Mouse (Mus musculus) liver (tissue): ENCODE measurements around the gene Glrp1.

Source experiments
- DNase-seq: peaks from one replicate; pipeline ENCODE4 v3.0.0-alpha.2; 2020; ENCODE audit warnings: mixed read lengths

Glrp1 gene

DNA sequence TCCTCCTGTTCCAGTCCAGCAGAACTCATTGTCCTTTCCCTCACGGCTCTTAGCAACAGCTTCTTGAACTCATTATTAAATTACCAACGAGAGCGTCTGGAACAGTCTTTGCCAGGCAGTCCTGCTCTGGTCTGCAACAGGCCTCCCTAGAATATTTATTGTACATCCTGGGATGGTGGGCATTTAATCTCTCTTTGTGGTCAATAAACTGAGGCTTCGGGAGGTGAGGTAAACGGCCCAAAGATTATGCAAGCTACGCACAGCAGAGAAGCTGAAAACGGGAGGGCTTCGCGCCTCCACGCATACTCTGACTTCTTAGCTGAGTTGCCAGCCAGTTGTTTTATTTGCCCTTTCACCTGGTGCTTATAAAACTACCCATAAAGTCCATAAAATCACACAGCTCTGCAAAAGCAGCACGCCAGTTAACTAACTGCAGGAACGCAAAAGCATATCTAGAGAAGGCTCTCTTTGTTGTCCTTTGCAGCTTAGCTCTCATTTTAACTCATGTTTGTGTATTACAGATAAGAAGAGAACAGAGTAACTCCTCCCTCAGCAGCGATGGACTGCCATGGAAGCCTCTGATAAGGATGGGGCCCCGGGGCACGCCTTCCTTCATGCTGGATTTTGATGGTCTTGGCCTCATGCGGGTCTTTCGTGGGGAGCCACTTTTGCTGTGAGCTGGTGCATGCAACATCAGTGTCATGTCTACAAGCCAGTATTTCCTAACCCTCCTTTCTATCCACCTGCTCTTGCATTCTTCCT lies 18.1 kb downstream of the Glrp1 start:
- peak; percentile 90 for DNase-seq

DNA sequence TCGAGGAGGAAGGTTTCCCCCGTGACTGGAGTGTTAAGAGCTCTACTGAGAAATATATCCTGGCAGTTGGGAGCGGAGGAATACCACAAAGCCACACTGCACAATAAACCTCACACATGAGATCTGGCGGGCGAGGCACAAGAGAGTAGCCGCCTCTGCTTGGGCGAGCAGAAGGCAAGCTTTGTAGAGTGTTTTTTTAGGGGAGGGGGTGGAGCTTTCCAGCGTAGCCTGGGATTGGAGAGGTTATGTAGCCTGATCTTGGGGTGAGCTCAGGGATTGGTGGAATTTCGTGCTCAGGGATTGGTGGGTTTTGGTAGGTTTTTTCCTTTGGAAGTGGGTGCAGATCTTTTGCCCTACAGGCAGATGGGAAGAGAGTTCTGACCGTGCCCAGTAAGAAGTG lies 19.7 kb downstream of the Glrp1 start:
- peak; percentile 41 for DNase-seq

DNA sequence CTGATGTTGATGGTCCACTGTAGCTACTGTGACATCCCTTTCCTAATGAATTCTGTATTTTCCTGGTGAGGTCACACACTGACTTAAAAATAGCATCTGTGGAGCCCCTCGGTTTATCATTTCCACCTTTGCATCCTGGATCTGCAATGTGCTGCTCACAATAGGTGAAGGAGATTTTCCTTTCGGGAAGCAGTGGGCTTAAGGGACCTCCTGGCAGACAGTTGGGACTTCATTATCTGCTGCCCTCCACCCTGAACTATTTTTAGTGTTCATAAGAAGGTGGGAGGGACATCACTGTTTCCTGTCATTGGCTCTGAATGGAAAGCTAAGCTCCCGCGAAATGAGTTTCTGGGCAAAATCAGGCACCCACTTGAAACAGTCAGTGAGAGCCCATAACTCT lies 20.9 kb downstream of the Glrp1 start:
- no peak for DNase-seq

- no peak for DNase-seq
Measured at GRCm38 (mm10) chr1:88486336-88486735, 23.5 kb downstream of the Glrp1 start.

- no peak for DNase-seq
Measured at GRCm38 (mm10) chr1:88484059-88484458, 25.8 kb downstream of the Glrp1 start.

DNA sequence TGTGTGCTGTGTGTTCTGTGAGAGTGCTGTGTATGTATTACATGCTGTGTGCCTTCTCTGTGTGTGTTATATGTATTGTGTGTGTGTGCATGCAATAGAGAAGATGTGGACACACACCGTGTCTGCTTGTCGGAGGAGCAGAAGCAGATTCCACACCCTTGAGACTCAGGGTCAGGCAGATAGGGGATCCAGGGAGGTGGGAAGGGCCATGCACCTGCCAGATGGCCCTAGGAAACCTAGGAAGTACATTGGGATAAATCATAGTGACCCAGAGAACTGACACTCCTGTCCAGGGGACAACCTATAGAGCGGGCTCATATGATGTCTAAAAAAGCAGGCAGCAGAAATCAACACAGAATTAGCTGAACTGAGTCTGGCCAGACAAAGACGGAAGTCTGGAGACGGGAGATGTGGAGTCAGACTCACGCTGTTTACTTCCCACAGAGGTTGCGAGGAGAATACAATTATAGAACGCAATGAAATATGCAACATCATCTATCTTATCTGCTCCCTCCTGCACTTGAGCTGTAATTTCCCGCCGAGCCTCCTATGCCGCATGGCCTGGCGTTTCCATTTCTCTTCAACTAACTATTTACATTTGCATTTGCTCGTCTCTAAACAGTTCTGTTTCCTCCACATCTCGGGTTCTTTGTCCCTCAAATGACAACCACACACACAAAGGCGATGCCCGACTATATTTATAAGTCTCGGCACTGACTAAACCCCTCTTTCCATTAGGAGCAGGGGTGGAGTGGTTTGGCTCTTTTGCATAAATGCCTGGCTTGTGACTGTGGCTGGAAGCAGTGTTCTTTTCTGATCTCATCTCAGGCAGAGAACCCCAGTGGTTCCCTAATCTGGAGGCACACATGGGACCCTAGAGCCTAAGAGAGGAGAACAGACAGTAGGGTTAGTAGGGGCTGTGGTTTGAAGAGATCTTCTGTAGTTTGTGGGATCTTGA lies 27.4 kb downstream of the Glrp1 start:
- peak; percentile 69 for DNase-seq

DNA sequence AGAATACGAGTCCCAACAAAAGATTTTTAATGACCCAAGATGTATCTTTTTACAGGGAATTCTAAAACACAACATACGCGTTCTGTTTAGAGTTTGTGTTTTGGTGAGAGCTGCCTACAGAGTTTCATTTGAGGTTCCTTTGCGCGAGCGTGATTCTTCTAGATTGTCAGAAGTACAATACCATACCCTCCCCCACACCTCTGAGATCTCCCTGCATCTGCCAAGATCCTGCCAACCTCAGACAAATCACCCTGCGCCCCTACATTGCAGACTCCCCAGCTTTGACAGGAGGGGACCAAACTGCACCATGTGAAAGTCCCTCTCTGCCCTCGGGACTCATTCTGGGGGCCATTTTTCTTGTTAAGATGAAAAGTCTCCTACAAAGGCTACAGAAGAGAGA lies 29.3 kb downstream of the Glrp1 start:
- no peak for DNase-seq

- DNase-seq, result no peak
Measured at GRCm38 (mm10) chr1:88478205-88478604, 31.7 kb downstream of the Glrp1 start.

DNA sequence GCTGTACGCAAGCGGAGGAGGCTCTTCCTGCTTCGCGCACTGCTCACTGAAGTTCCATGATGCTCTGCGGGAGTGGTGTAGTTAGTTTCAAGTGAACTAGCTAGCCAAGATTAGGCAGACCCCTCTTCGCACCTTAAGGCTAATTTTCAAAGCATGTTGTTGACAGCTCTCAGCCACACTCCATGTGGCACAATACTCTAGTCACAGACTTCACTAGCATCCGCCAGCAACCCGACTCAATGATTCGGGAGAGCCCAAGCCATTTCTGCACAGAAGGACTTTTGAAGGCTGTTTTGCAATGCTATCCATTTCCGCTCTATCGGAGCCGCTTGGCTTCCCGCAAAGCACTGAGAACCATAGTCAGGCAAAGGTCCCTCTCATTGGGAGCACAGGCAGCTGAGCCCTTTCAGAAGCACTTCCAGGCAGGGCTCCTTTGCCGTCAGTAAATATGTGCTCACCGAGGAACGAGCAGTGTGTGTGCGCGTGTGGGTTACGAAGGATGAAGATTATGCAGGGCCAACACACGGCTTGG lies 33.2 kb downstream of the Glrp1 start:
- no peak for DNase-seq

DNA sequence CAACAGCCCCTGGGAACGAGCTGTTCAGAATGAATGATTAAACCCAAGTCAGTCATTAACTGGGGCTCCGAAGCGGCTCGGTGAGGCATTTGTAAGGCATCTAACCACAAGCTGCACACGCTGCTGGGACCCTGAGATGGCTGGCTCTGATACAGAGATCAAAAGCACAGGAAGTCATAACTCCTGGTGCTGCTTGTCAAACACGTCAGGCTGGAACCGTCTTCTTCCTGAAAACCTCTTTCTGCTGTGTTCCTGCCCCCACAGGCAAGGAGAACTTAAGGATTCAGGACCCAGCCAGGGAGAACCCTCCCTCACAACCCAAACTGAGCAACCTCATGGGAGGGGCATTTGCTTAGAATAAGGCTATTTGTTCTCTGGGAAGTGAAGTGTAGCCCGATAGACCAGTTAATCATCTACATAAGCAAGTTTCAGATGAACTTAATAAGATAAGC lies 34.3 kb downstream of the Glrp1 start:
- DNase-seq, result peak; percentile 44

GRCm38 (mm10) chr1:88474598-88474997 lies 35.3 kb downstream of the Glrp1 start:
- no peak for DNase-seq

DNA sequence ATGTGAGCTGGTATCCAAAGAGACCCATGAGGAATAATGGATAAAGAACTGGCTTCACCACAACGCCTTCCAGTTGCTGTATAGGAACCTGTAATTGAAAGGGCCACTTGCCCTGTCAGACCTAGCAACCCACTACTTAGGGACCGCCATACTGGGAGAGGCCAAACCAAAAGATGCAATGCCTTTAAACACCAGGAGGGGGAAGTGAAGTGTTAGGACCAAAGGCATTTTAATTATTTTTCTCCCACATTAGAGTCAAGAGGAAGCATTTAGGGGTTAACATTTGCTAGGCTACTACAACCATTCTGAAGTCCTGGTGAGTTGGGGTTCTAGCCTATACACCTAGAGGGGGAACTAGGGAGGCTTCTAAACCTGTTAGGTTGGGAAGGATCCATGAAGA lies 36.0 kb downstream of the Glrp1 start:
- DNase-seq, result no peak

GRCm38 (mm10) chr1:88472258-88472657 lies 37.6 kb downstream of the Glrp1 start:
- DNase-seq, result no peak

- no peak for DNase-seq
Measured at GRCm38 (mm10) chr1:88469746-88470145, 40.1 kb downstream of the Glrp1 start.

GRCm38 (mm10) chr1:88468335-88468734 lies 41.5 kb downstream of the Glrp1 start:
- no peak for DNase-seq

DNA sequence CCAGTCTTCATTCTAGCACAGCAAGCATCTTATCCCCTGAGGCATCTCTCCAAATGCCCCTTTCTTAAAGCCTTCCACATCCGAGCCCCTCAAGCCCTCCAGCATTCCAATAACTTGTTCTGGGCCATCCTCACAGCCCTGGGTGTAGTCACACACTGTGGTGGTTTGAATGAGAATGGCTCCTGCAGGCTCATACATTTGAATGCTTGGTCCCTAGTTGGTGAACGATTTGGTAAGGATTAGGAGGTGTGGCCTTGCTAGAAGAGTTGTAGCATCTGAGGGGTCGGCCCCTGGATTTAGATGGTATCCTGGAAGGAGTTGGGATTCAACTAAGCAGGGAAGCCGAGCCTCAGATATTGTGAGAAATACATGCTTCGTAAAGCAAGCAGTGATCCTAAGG lies 42.0 kb downstream of the Glrp1 start:
- no peak for DNase-seq

DNA sequence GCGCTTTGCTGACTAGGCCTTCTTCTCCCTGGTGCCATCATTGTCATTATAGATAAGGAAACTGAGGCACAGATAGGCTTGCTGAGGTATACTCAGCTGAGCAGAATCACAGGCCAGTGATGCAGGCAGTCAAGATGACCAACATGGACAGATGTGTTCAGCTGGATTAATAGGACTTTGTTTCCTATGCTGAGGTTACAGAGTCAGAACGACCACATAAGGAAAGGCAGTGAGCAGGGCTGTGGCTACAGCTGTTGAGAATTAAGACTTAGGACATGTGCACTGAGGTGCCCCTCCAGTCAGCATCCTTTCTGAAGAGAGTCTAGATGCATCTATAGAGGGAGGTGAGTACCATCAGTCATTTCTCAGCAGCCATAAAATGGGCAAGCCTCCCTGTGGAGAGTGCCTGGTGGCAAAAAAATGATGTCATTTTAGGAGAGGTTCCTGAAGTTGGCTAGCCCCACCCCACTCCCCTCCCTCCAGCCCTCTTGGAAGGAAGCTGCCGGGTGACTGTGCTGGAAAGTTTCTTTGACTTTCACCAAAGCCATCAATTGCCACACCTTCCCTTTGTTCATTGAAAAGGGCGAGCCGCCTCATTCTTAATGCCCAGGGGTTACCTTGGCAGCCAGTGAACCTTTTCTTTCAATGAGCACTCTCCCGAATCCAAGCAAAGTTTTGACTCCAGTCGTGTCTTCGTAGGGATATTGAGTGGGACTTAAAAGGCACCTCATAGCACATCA lies 43.4 kb downstream of the Glrp1 start:
- DNase-seq, result no peak

DNA sequence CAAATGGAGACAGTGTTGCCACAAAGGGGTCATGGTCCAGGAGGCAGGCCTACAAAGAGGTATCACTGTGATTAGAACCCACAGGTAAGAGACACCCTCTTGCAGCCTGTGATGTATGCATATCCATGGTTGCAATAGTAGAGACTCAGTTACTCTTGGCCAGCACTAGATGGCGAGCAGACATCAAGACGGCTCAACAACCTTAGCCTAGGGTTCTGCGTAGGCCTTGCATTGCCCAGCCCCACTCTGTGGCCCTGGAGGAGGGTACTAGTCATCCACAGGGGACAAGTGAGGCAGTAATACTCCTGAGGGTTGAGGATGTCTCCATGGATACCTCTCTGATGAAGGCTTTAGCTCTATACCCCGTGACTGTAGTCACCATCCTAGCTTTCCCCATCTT lies 44.1 kb downstream of the Glrp1 start:
- no peak for DNase-seq

GRCm38 (mm10) chr1:88464109-88464905 lies 45.6 kb downstream of the Glrp1 start:
- DNase-seq, result no peak

GRCm38 (mm10) chr1:88463241-88463640 lies 46.6 kb downstream of the Glrp1 start:
- no peak for DNase-seq

GRCm38 (mm10) chr1:88462484-88462883 lies 47.4 kb downstream of the Glrp1 start:
- no peak for DNase-seq

DNA sequence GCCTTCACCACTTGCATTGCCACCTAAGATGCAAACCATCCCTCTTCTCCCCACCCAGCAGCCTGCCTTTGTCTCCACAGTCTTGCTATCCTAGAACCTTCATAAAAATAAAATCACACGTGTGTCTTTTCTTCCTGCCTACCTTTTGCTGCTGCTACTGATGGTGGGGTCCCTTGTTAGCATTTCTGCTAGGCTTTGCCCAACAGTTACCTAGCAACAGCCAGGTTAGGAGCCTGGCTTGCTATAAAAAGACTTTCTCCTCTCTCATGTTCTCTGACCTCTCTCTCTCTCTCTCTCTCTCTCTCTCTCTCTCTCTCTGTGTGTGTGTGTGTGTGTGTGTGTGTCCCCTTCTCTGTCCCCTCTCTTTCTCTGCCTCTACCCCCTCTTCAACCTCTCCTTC lies 48.8 kb downstream of the Glrp1 start:
- DNase-seq, result no peak
